Mouse (Mus musculus): ENCODE data around the gene Pigz. TPM values are rescaled to one million over a fixed set of nuclear protein-coding genes. Genes with fewer than 3 reads are reported as not detected.

The Pigz gene
- 0.41 and 0.56 TPM in 2 replicates for polyA plus RNA-seq (2014; fragmentation: Nextera tagmentation; extraction: Ambion mirVana)

GRCm38 (mm10) chr16:31933751-31934549 lies at the start of gene Pigz:
Pigz (plus strand) TSS chr16:31933851.
- Histone ChIP-seq H3K27ac (replicated peaks; ENCODE audit: low read depth, low read length) (no peak within 1 kb of the TSS), H3K4me2 (ENCODE audit: low read depth, low read length) (peak within 1 kb of the TSS; percentile 83), H3K36me3 (replicated peaks; ENCODE audit: control insufficient read depth, insufficient read depth, low read depth, low read length) (no peaks in the 10 kb centered on the region), H3K4me3 (ENCODE audit: low read depth, low read length) (peak within 1 kb of the TSS; percentile 46), H3K4me1 (ENCODE audit: control insufficient read depth, insufficient read depth, low read length) (peaks cover 3% of the 10 kb centered on the region), H3K27me3 (ENCODE audit: control insufficient read depth, insufficient read depth, low read length) (peaks cover 29% of the 10 kb centered on the region), H3K9ac (replicated peaks; ENCODE audit: low read length) (peak within 1 kb of the TSS; percentile 61), H3K9me3 (replicated peaks; ENCODE audit: control insufficient read depth, low read length) (no peaks in the 10 kb centered on the region)
- 5% methylated on average over 42 of the region's 42 CpGs for WGBS
- no peak for ATAC-seq (replicated peaks; ENCODE audit: insufficient number of reproducible peaks, low FRiP score, low TSS enrichment, low read depth)
- DNase-seq (ENCODE audit: low spot score) = no peak

- peak; percentile 61; the same call in 1 of the 2 replicates for ATAC-seq (replicated peaks; ENCODE audit: insufficient number of reproducible peaks, low FRiP score, low TSS enrichment, low read depth)
- H3K27me3 ChIP-seq (ENCODE audit: control insufficient read depth, insufficient read depth, low read length) = no peaks in the 10 kb centered on the region
- WGBS = 10% methylated on average over 6 of the region's 6 CpGs
- H3K4me1 ChIP-seq (ENCODE audit: control insufficient read depth, insufficient read depth, low read length) = no peaks in the 10 kb centered on the region
- no peak overlapping the region for H3K27ac ChIP-seq (replicated peaks; ENCODE audit: low read depth, low read length)
- H3K4me2 ChIP-seq (ENCODE audit: low read depth, low read length) = no peak overlapping the region
- no peaks in the 10 kb centered on the region for H3K9me3 ChIP-seq (replicated peaks; ENCODE audit: control insufficient read depth, low read length)
- no peak overlapping the region for H3K4me3 ChIP-seq (ENCODE audit: low read depth, low read length)
- no peak overlapping the region for H3K9ac ChIP-seq (replicated peaks; ENCODE audit: low read length)
- peak; percentile 36 for DNase-seq (ENCODE audit: low spot score)
- H3K36me3 ChIP-seq (replicated peaks; ENCODE audit: control insufficient read depth, insufficient read depth, low read depth, low read length) = no peaks in the 10 kb centered on the region
Measured at GRCm38 (mm10) chr16:31883902-31884301, 49.7 kb upstream of the Pigz start.

GRCm38 (mm10) chr16:31890907-31891306 lies 42.7 kb upstream of the Pigz start:
- no peaks in the 10 kb centered on the region for H3K9me3 ChIP-seq (replicated peaks; ENCODE audit: control insufficient read depth, low read length)
- WGBS = 78% methylated on average over 7 of the region's 7 CpGs
- H3K4me1 ChIP-seq (ENCODE audit: control insufficient read depth, insufficient read depth, low read length) = no peaks in the 10 kb centered on the region
- H3K27ac ChIP-seq (replicated peaks; ENCODE audit: low read depth, low read length) = no peak overlapping the region
- no peak overlapping the region for H3K4me3 ChIP-seq (ENCODE audit: low read depth, low read length)
- no peak overlapping the region for H3K4me2 ChIP-seq (ENCODE audit: low read depth, low read length)
- ATAC-seq (replicated peaks; ENCODE audit: insufficient number of reproducible peaks, low FRiP score, low TSS enrichment, low read depth) = no peak
- H3K9ac ChIP-seq (replicated peaks; ENCODE audit: low read length) = no peak overlapping the region
- H3K27me3 ChIP-seq (ENCODE audit: control insufficient read depth, insufficient read depth, low read length) = no peaks in the 10 kb centered on the region
- H3K36me3 ChIP-seq (replicated peaks; ENCODE audit: control insufficient read depth, insufficient read depth, low read depth, low read length) = no peaks in the 10 kb centered on the region
- DNase-seq (ENCODE audit: low spot score) = no peak

GRCm38 (mm10) chr16:31893396-31894141 lies 40.1 kb upstream of the Pigz start:
- H3K27ac ChIP-seq (replicated peaks; ENCODE audit: low read depth, low read length) = no peak overlapping the region
- H3K9ac ChIP-seq (replicated peaks; ENCODE audit: low read length) = no peak overlapping the region
- no peak overlapping the region for H3K4me3 ChIP-seq (ENCODE audit: low read depth, low read length)
- H3K9me3 ChIP-seq (replicated peaks; ENCODE audit: control insufficient read depth, low read length) = no peaks in the 10 kb centered on the region
- H3K4me2 ChIP-seq (ENCODE audit: low read depth, low read length) = no peak overlapping the region
- no peaks in the 10 kb centered on the region for H3K4me1 ChIP-seq (ENCODE audit: control insufficient read depth, insufficient read depth, low read length)
- 52% methylated on average over 5 of the region's 5 CpGs for WGBS
- no peaks in the 10 kb centered on the region; the same call in 1 of the 2 replicates for H3K27me3 ChIP-seq (ENCODE audit: control insufficient read depth, insufficient read depth, low read length)
- no peaks in the 10 kb centered on the region for H3K36me3 ChIP-seq (replicated peaks; ENCODE audit: control insufficient read depth, insufficient read depth, low read depth, low read length)
- ATAC-seq (replicated peaks; ENCODE audit: insufficient number of reproducible peaks, low FRiP score, low TSS enrichment, low read depth) = no peak
- no peak for DNase-seq (ENCODE audit: low spot score)

GRCm38 (mm10) chr16:31896971-31897774 lies 36.5 kb upstream of the Pigz start:
- Histone ChIP-seq H3K9me3 (replicated peaks; ENCODE audit: control insufficient read depth, low read length) (no peaks in the 10 kb centered on the region), H3K9ac (replicated peaks; ENCODE audit: low read length) (peak overlapping the region; percentile 58), H3K4me2 (ENCODE audit: low read depth, low read length) (peak overlapping the region; percentile 51), H3K27ac (replicated peaks; ENCODE audit: low read depth, low read length) (no peak overlapping the region), H3K4me3 (ENCODE audit: low read depth, low read length) (peak overlapping the region; percentile 21), H3K27me3 (ENCODE audit: control insufficient read depth, insufficient read depth, low read length) (no peaks in the 10 kb centered on the region; the same call in 1 of the 2 replicates), H3K4me1 (ENCODE audit: control insufficient read depth, insufficient read depth, low read length) (no peaks in the 10 kb centered on the region), H3K36me3 (replicated peaks; ENCODE audit: control insufficient read depth, insufficient read depth, low read depth, low read length) (no peaks in the 10 kb centered on the region)
- ATAC-seq (replicated peaks; ENCODE audit: insufficient number of reproducible peaks, low FRiP score, low TSS enrichment, low read depth) (peak; percentile 58), DNase-seq (ENCODE audit: low spot score) (peak; percentile 68)
- WGBS = 10% methylated on average over 29 of the region's 29 CpGs

- no peak overlapping the region for H3K27ac ChIP-seq (replicated peaks; ENCODE audit: low read depth, low read length)
- 84% methylated on average over 18 of the region's 18 CpGs for WGBS
- no peak for DNase-seq (ENCODE audit: low spot score)
- no peak overlapping the region for H3K4me2 ChIP-seq (ENCODE audit: low read depth, low read length)
- H3K9ac ChIP-seq (replicated peaks; ENCODE audit: low read length) = no peak overlapping the region
- H3K9me3 ChIP-seq (replicated peaks; ENCODE audit: control insufficient read depth, low read length) = no peaks in the 10 kb centered on the region
- no peak overlapping the region for H3K4me3 ChIP-seq (ENCODE audit: low read depth, low read length)
- no peaks in the 10 kb centered on the region for H3K4me1 ChIP-seq (ENCODE audit: control insufficient read depth, insufficient read depth, low read length)
- ATAC-seq (replicated peaks; ENCODE audit: insufficient number of reproducible peaks, low FRiP score, low TSS enrichment, low read depth) = no peak
- H3K27me3 ChIP-seq (ENCODE audit: control insufficient read depth, insufficient read depth, low read length) = no peaks in the 10 kb centered on the region; the same call in 1 of the 2 replicates
- no peaks in the 10 kb centered on the region for H3K36me3 ChIP-seq (replicated peaks; ENCODE audit: control insufficient read depth, insufficient read depth, low read depth, low read length)
Measured at GRCm38 (mm10) chr16:31898546-31899326, 34.9 kb upstream of the Pigz start.

- ATAC-seq (replicated peaks; ENCODE audit: insufficient number of reproducible peaks, low FRiP score, low TSS enrichment, low read depth) (no peak), DNase-seq (ENCODE audit: low spot score) (no peak)
- 83% methylated on average over 1 of the region's 1 CpGs for WGBS
- Histone ChIP-seq H3K9ac (replicated peaks; ENCODE audit: low read length) (no peak overlapping the region), H3K4me3 (ENCODE audit: low read depth, low read length) (no peak overlapping the region), H3K9me3 (replicated peaks; ENCODE audit: control insufficient read depth, low read length) (no peaks in the 10 kb centered on the region), H3K27ac (replicated peaks; ENCODE audit: low read depth, low read length) (no peak overlapping the region), H3K36me3 (replicated peaks; ENCODE audit: control insufficient read depth, insufficient read depth, low read depth, low read length) (no peaks in the 10 kb centered on the region), H3K4me1 (ENCODE audit: control insufficient read depth, insufficient read depth, low read length) (no peaks in the 10 kb centered on the region; the same call in 1 of the 2 replicates), H3K27me3 (ENCODE audit: control insufficient read depth, insufficient read depth, low read length) (no peaks in the 10 kb centered on the region; the same call in 1 of the 2 replicates), H3K4me2 (ENCODE audit: low read depth, low read length) (no peak overlapping the region)
Measured at GRCm38 (mm10) chr16:31901886-31902285, 31.8 kb upstream of the Pigz start.

Data from embryonic facial prominence, embryonic 11.5 days (tissue).